8 mouse cellular contexts compared by ENCODE assay signal in genomic region chr17:51177923-51178322, GRCm38 (mm10). TPM values are rescaled to one million over a fixed set of nuclear protein-coding genes. Genes with fewer than 3 reads are reported as not detected.
DNase-seq lines count a peak whose midpoint lies in the region; ATAC-seq lines count a peak whose summit lies in the region.

No protein-coding gene starts in this region.

- no peaks in the 10 kb centered on the region for H3K4me1 ChIP-seq in heart, embryonic 11.5 days (ENCODE audit: control insufficient read depth, insufficient read depth, low read length)
- peaks cover 8% of the 10 kb centered on the region for H3K4me1 ChIP-seq in heart, embryonic 16.5 days (ENCODE audit: control insufficient read depth, insufficient read depth, low read length)
- peaks cover 16% of the 10 kb centered on the region for H3K4me1 ChIP-seq in liver, embryonic 15.5 days (replicated peaks)

- H3K27me3 ChIP-seq in heart, embryonic 11.5 days (ENCODE audit: control insufficient read depth, insufficient read depth, low read length), result no peaks in the 10 kb centered on the region
- no peaks in the 10 kb centered on the region for H3K27me3 ChIP-seq in heart, embryonic 16.5 days (ENCODE audit: control insufficient read depth, insufficient read depth, low read length)
- H3K27me3 ChIP-seq in liver, embryonic 15.5 days, result no peaks in the 10 kb centered on the region

- peak overlapping the region; percentile 96 for H3K9ac ChIP-seq in heart, embryonic 11.5 days (ENCODE audit: low read depth, low read length)
- H3K9ac ChIP-seq in heart, embryonic 16.5 days (ENCODE audit: low read length), result peak overlapping the region; percentile 98
- H3K9ac ChIP-seq in liver, embryonic 15.5 days, result peak overlapping the region; percentile 87

- peak overlapping the region; percentile 99 for H3K27ac ChIP-seq in heart, embryonic 11.5 days (ENCODE audit: low read depth, low read length)
- H3K27ac ChIP-seq in heart, embryonic 16.5 days (ENCODE audit: low read length), result peak overlapping the region; percentile 99
- peak overlapping the region; percentile 94 for H3K27ac ChIP-seq in liver, embryonic 15.5 days (replicated peaks)

- peak overlapping the region; percentile 84 for H3K4me2 ChIP-seq in heart, embryonic 11.5 days
- H3K4me2 ChIP-seq in heart, embryonic 16.5 days (ENCODE audit: low read depth, low read length), result peak overlapping the region; percentile 90
- H3K4me2 ChIP-seq in liver, embryonic 15.5 days, result peak overlapping the region; percentile 90

- no peak for ATAC-seq in heart, embryonic 11.5 days (replicated peaks; ENCODE audit: insufficient number of reproducible peaks, low FRiP score, low TSS enrichment)
- ATAC-seq in heart, embryonic 16.5 days (replicated peaks; ENCODE audit: extremely low read depth, insufficient read depth, low FRiP score), result no peak
- ATAC-seq in liver, embryonic 15.5 days (ENCODE audit: insufficient read depth), result no peak

- H3K4me3 ChIP-seq in heart, embryonic 11.5 days (ENCODE audit: low read depth, low read length), result peak overlapping the region; percentile 84
- peak overlapping the region; percentile 87 for H3K4me3 ChIP-seq in heart, embryonic 16.5 days (ENCODE audit: low read length)
- peak overlapping the region; percentile 85 for H3K4me3 ChIP-seq in liver, embryonic 15.5 days (replicated peaks)

- no peaks in the 10 kb centered on the region for H3K9me3 ChIP-seq in heart, embryonic 11.5 days (replicated peaks; ENCODE audit: control insufficient read depth, low read length)
- no peaks in the 10 kb centered on the region for H3K9me3 ChIP-seq in heart, embryonic 16.5 days (replicated peaks; ENCODE audit: control insufficient read depth, low read length)
- H3K9me3 ChIP-seq in liver, embryonic 15.5 days (replicated peaks), result no peaks in the 10 kb centered on the region

- 37% methylated on average over 6 of the region's 6 CpGs for WGBS in heart, embryonic 11.5 days (ENCODE audit: insufficient replicate concordance)
- WGBS in heart, embryonic 16.5 days, result 19% methylated on average over 6 of the region's 6 CpGs
- 31% methylated on average over 6 of the region's 6 CpGs for WGBS in liver, embryonic 15.5 days (ENCODE audit: insufficient replicate concordance)

- H3K36me3 ChIP-seq in heart, embryonic 11.5 days (ENCODE audit: control insufficient read depth, insufficient read depth, low read length), result no peaks in the 10 kb centered on the region
- no peaks in the 10 kb centered on the region for H3K36me3 ChIP-seq in heart, embryonic 16.5 days (ENCODE audit: control insufficient read depth, insufficient read depth)
- H3K36me3 ChIP-seq in liver, embryonic 15.5 days (replicated peaks), result no peaks in the 10 kb centered on the region

- no peak for DNase-seq in heart, adult 8-10 months (ENCODE audit: low spot score)
- DNase-seq in Muller cell, postnatal 12 days (ENCODE audit: inconsistent ontology term), result peak; percentile 16
- no peak for DNase-seq in ovary, postnatal 10 days (ENCODE audit: low spot score)
- DNase-seq in gastrocnemius, postnatal 4 days (ENCODE audit: low spot score in 2 of 2), result no peak
- DNase-seq in right cerebral cortex, postnatal 36 days (ENCODE audit: low spot score in 2 of 2), result no peak

RNA-seq across cellular contexts. Expression of gene Tbc1d5, which starts 1.2 kb away (rescaled TPM):
- polyA plus RNA-seq in heart, embryonic 11.5 days (2014; fragmentation: Nextera tagmentation; extraction: Ambion mirVana), result 9.3 and 9.7 TPM in 2 replicates
- total RNA-seq in heart, adult 8-10 months (2022), result 10 to 100 TPM; 17.5 to 20.4 (median 18.5) TPM
- 9.5 and 10.2 TPM in 2 replicates for polyA plus RNA-seq in heart, embryonic 16.5 days (2015; fragmentation: Nextera tagmentation; extraction: Ambion mirVana)
- 3.3 and 4.0 TPM in 2 replicates for polyA plus RNA-seq in liver, embryonic 15.5 days (2015; fragmentation: Nextera tagmentation; extraction: Ambion mirVana)
- 10 to 100 TPM; 15.2 to 15.8 TPM for total RNA-seq in gastrocnemius, postnatal 4 days (2021)
